Mouse (Mus musculus): ENCODE results near the gene Mapkap1. TPM values are rescaled to one million over a fixed set of nuclear protein-coding genes. Genes with fewer than 3 reads are reported as not detected.
"Not testable (repeated sequence)": the region's sequence is repeated elsewhere in the genome, so short reads cannot be mapped to it uniquely, and the experiment has no call there.

Mapkap1 gene
- polyA plus RNA-seq, 2 experiments, result 14.9 to 25.5 TPM

- H3K9ac ChIP-seq (replicated peaks), result no peak overlapping the region
- DNase-seq (ENCODE audit: low read depth in 3 of 3, low spot score in 3 of 3) (no peak), ATAC-seq (ENCODE audit: insufficient read depth) (no peak)
- H3K27me3 ChIP-seq (ENCODE audit: control insufficient read depth, insufficient read depth, low read length), result no peaks in the 10 kb centered on the region
- H3K4me1 ChIP-seq (replicated peaks; ENCODE audit: control insufficient read depth in 2 of 2, insufficient read depth in 2 of 2, low read length in 1 of 2), result no peaks in the 10 kb centered on the region
- no peaks in the 10 kb centered on the region for H3K9me3 ChIP-seq (ENCODE audit: control insufficient read depth, low read length)
- WGBS (ENCODE audit: insufficient replicate concordance), result 81% methylated on average over 12 of the region's 12 CpGs
- no peak overlapping the region for H3K27ac ChIP-seq
- no peaks in the 10 kb centered on the region for H3K36me3 ChIP-seq (replicated peaks; ENCODE audit: control insufficient read depth, insufficient read depth, low read depth)
- H3K4me2 ChIP-seq (ENCODE audit: low read depth), result no peak overlapping the region
- TF ChIP-seq CTCF (IDR thresholded peaks at IDR 0.05; ENCODE audit: low read depth) (no peak), EP300 (IDR thresholded peaks at IDR 0.05; ENCODE audit: low read depth) (no peak)
- no peak overlapping the region for H3K4me3 ChIP-seq (ENCODE audit: insufficient read depth in 1 of 2, low read depth in 2 of 2, low read length in 2 of 2)
These were observed 25.3 kb downstream of the Mapkap1 start for GRCm38 (mm10) chr2:34431701-34432372.

GRCm38 (mm10) chr2:34432887-34433286 lies 26.3 kb downstream of the Mapkap1 start:
- H3K9me3 ChIP-seq (ENCODE audit: control insufficient read depth, low read length); H3K4me2 ChIP-seq (ENCODE audit: low read depth); H3K27ac ChIP-seq; ATAC-seq (ENCODE audit: insufficient read depth); H3K9ac ChIP-seq (replicated peaks); H3K36me3 ChIP-seq (replicated peaks; ENCODE audit: control insufficient read depth, insufficient read depth, low read depth); H3K4me3 ChIP-seq (ENCODE audit: insufficient read depth in 1 of 2, low read depth in 2 of 2, low read length in 2 of 2); H3K27me3 ChIP-seq (ENCODE audit: control insufficient read depth, insufficient read depth, low read length); H3K4me1 ChIP-seq (replicated peaks; ENCODE audit: control insufficient read depth in 2 of 2, insufficient read depth in 2 of 2, low read length in 1 of 2); DNase-seq (ENCODE audit: low read depth in 3 of 3, low spot score in 3 of 3): not testable (repeated sequence)
- WGBS (ENCODE audit: insufficient replicate concordance), result 70% methylated on average over 1 of the region's 2 CpGs

DNA sequence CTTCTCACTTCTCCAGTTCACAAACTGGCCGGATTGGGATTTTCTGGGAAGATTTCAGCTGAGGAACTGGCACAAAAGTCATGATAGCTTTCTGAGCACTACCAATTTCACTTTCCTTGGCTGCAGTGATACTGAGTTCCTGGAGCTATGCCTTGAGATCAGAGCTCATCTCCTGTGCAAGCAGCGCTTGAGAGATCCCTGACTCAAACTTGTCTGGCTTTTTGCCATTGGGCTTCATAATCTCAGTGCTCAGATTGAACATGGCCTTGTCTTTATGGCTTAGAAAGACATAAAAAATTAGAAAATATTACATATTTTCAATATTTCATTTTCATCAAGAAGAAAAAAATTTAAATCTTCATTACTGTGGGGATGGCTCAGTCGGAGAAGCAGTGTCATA lies 29.8 kb downstream of the Mapkap1 start:
- H3K9ac ChIP-seq (replicated peaks), result no peak overlapping the region
- DNase-seq (ENCODE audit: low read depth in 3 of 3, low spot score in 3 of 3), result no peak
- 71% methylated on average over 3 of the region's 3 CpGs for WGBS (ENCODE audit: insufficient replicate concordance)

GRCm38 (mm10) chr2:34448756-34449155 lies 42.2 kb downstream of the Mapkap1 start:
- 60% methylated on average over 4 of the region's 4 CpGs for WGBS (ENCODE audit: insufficient replicate concordance)
- Histone ChIP-seq H3K4me3 (ENCODE audit: insufficient read depth in 1 of 2, low read depth in 2 of 2, low read length in 2 of 2) (no peak overlapping the region), H3K27me3 (ENCODE audit: control insufficient read depth, insufficient read depth, low read length) (no peaks in the 10 kb centered on the region), H3K9me3 (ENCODE audit: control insufficient read depth, low read length) (no peaks in the 10 kb centered on the region), H3K9ac (replicated peaks) (no peak overlapping the region), H3K27ac (no peak overlapping the region), H3K4me2 (ENCODE audit: low read depth) (no peak overlapping the region), H3K4me1 (replicated peaks; ENCODE audit: control insufficient read depth in 2 of 2, insufficient read depth in 2 of 2, low read length in 1 of 2) (no peaks in the 10 kb centered on the region; a peak in 1 of 4 replicates), H3K36me3 (replicated peaks; ENCODE audit: control insufficient read depth, insufficient read depth, low read depth) (no peaks in the 10 kb centered on the region; the same call in 1 of the 2 replicates)
- ATAC-seq (ENCODE audit: insufficient read depth) (no peak), DNase-seq (ENCODE audit: low read depth in 3 of 3, low spot score in 3 of 3) (no peak)
- TF ChIP-seq EP300 (IDR thresholded peaks at IDR 0.05; ENCODE audit: low read depth), result no peak
- TF ChIP-seq CTCF (IDR thresholded peaks at IDR 0.05; ENCODE audit: low read depth), result no peak

More for the DNA sequence above, 29.8 kb downstream of the Mapkap1 start:
- H3K27ac ChIP-seq, result no peak overlapping the region
- no peak for ATAC-seq (ENCODE audit: insufficient read depth)
- H3K27me3 ChIP-seq (ENCODE audit: control insufficient read depth, insufficient read depth, low read length), result no peaks in the 10 kb centered on the region
- no peak overlapping the region for H3K4me3 ChIP-seq (ENCODE audit: insufficient read depth in 1 of 2, low read depth in 2 of 2, low read length in 2 of 2)
- H3K36me3 ChIP-seq (replicated peaks; ENCODE audit: control insufficient read depth, insufficient read depth, low read depth), result no peaks in the 10 kb centered on the region
- H3K9me3 ChIP-seq (ENCODE audit: control insufficient read depth, low read length), result no peaks in the 10 kb centered on the region
- no peaks in the 10 kb centered on the region for H3K4me1 ChIP-seq (replicated peaks; ENCODE audit: control insufficient read depth in 2 of 2, insufficient read depth in 2 of 2, low read length in 1 of 2)
- TF ChIP-seq EP300 (IDR thresholded peaks at IDR 0.05; ENCODE audit: low read depth) (no peak), CTCF (IDR thresholded peaks at IDR 0.05; ENCODE audit: low read depth) (no peak)
- H3K4me2 ChIP-seq (ENCODE audit: low read depth), result no peak overlapping the region

GRCm38 (mm10) chr2:34462490-34462889 lies 55.9 kb downstream of the Mapkap1 start:
- Histone ChIP-seq H3K27me3 (ENCODE audit: control insufficient read depth, insufficient read depth, low read length) (no peaks in the 10 kb centered on the region), H3K9me3 (ENCODE audit: control insufficient read depth, low read length) (no peaks in the 10 kb centered on the region), H3K4me2 (ENCODE audit: low read depth) (no peak overlapping the region), H3K36me3 (replicated peaks; ENCODE audit: control insufficient read depth, insufficient read depth, low read depth) (no peaks in the 10 kb centered on the region), H3K9ac (replicated peaks) (no peak overlapping the region), H3K27ac (no peak overlapping the region), H3K4me1 (replicated peaks; ENCODE audit: control insufficient read depth in 2 of 2, insufficient read depth in 2 of 2, low read length in 1 of 2) (peaks cover 0 to 2% of the 10 kb centered on the region in 2 experiments; a peak in 1 of 4 replicates), H3K4me3 (ENCODE audit: insufficient read depth in 1 of 2, low read depth in 2 of 2, low read length in 2 of 2) (no peak overlapping the region)
- 65% methylated on average over 3 of the region's 3 CpGs for WGBS (ENCODE audit: insufficient replicate concordance)
- ATAC-seq (ENCODE audit: insufficient read depth), result no peak
- TF ChIP-seq EP300 (IDR thresholded peaks at IDR 0.05; ENCODE audit: low read depth) (no peak), CTCF (IDR thresholded peaks at IDR 0.05; ENCODE audit: low read depth) (no peak)
- DNase-seq (ENCODE audit: low read depth in 3 of 3, low spot score in 3 of 3), result no peak

All from liver, embryonic 14.5 days (tissue).